Mouse (Mus musculus) lung, embryonic 16.5 days (tissue): Measurements from ENCODE around the gene Dusp13. TPM values are rescaled to one million over a fixed set of nuclear protein-coding genes. Genes with fewer than 3 reads are reported as not detected.

ENCODE experiments used
- ATAC-seq: fragments of 200-750 bp; cut with Nextera tagmentation; 2 replicates; pipeline ENCODE4 v1.8.0; 2017; ENCODE audit warnings: low read depth, mild to moderate bottlenecking, moderate library complexity
- H3K27ac ChIP-seq: fragments of 300-500 bp; sonication (generic); 2 replicates; pipeline ENCODE4 v1.5.1; 2014; ENCODE audit warnings: mild to moderate bottlenecking, control low read depth, low read length
- H3K27me3 ChIP-seq: fragments of 300-500 bp; sonication (generic); 2 replicates; pipeline ENCODE4 v1.6.1; 2014; ENCODE audit warnings: low read depth, low read length, mixed read lengths; ENCODE audit not compliant: control insufficient read depth, insufficient read depth
- H3K36me3 ChIP-seq: fragments of 300-500 bp; sonication (generic); 2 replicates; pipeline ENCODE4 v1.6.1; 2014; ENCODE audit warnings: low read length; ENCODE audit not compliant: control insufficient read depth, insufficient read depth
- H3K4me1 ChIP-seq: fragments of 300-500 bp; sonication (generic); replicated peaks from 2 replicates; pipeline ENCODE4 v1.6.1; 2014; ENCODE audit warnings: low read length, mixed read lengths; ENCODE audit not compliant: control insufficient read depth, insufficient read depth
- H3K4me2 ChIP-seq: fragments of 300-500 bp; sonication (generic); 2 replicates; pipeline ENCODE4 v1.6.1; 2014; ENCODE audit warnings: low read depth, low read length, control low read depth
- H3K4me3 ChIP-seq: fragments of 300-500 bp; sonication (generic); 2 replicates; pipeline ENCODE4 v1.5.1; 2014; ENCODE audit warnings: mild to moderate bottlenecking, low read length, control low read depth
- H3K9ac ChIP-seq: fragments of 300-500 bp; sonication (generic); 2 replicates; pipeline ENCODE4 v1.6.1; 2014; ENCODE audit warnings: low read length, control low read depth
- H3K9me3 ChIP-seq: fragments of 300-500 bp; sonication (generic); 2 replicates; pipeline ENCODE4 v1.6.1; 2016; ENCODE audit warnings: low read length; ENCODE audit not compliant: control insufficient read depth
- WGBS: fragments of 180-500 bp; shearing (Covaris S2); extraction: QIAGEN DNeasy Blood & Tissue Kit; methylation state at CpG from one replicate; pipeline ENCODE4 v1.1.7; 2014; 5-methylcytosine and 5-hydroxymethylcytosine counted together
- polyA plus RNA-seq: library from polyadenylated mRNA; unstranded; fragments of >200 nt; fragmentation: Nextera tagmentation; extraction: Ambion mirVana; gene quantifications from 2 replicates; pipeline ENCODE4 v1.2.1, GENCODE M21; 2015

Gene Dusp13
- polyA plus RNA-seq, 1 experiment from 2014 or later: 0.28 TPM

DNA sequence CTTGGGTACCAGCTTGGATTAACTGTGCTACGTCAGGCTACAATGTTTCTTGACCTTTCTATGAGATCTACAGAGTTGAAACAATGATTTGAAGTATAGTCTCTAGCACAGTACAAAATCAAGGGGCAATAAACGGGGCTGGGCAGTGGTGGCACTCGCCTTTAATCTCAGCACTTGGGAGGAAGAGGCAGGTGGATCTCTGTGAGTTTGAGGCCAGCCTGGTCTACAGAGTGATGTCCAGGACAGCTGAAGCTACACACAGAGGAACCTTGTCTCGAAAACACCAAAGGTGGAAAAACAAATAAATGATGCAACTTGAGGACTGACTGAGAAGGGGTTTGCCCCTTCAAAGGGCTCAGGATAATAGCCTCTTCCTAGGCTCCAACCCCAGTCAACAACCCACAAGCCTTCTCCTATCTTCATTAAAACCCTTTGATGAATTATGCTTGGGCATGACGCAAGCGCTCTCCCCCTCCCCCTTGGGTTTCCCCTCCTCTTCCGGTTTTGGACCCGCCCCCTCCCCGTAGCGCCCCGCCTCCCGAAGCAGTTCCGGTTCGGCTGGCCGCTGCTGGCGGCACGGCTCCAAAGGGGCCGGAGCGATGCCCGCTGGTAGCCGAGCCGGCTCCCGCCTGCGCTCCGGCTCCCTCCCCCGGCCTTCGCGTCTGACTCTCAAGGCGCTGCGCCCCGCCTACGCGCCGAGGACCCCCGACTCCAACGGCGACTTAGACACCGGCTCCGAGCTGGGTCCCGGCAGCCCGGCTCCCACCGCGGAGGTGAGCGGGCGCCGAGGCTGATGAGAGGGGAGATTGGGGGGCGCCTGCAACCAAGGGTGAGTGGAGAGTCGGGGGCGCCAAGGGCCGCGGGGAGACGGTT is 737 bp downstream of the Dusp13 start, which contains the start of gene Samd8:
Gene Samd8, plus strand, starts transcription at position 524 of the 873 bp plus-strand sequence.
- H3K36me3 ChIP-seq: no peaks in the 10 kb centered on the region
- no peaks in the 10 kb centered on the region for H3K9me3 ChIP-seq
- 7% methylated on average over 45 of the region's 52 CpGs for WGBS
- H3K27me3 ChIP-seq: no peaks in the 10 kb centered on the region
- peak within 1 kb of the TSS; percentile 70 for H3K4me2 ChIP-seq
- H3K4me3 ChIP-seq: peak within 1 kb of the TSS; percentile 89
- peak within 1 kb of the TSS; percentile 76 for H3K27ac ChIP-seq
- ATAC-seq: peak; percentile 89
- peaks cover 8% of the 10 kb centered on the region for H3K4me1 ChIP-seq
- H3K9ac ChIP-seq: peak within 1 kb of the TSS; percentile 89

DNA sequence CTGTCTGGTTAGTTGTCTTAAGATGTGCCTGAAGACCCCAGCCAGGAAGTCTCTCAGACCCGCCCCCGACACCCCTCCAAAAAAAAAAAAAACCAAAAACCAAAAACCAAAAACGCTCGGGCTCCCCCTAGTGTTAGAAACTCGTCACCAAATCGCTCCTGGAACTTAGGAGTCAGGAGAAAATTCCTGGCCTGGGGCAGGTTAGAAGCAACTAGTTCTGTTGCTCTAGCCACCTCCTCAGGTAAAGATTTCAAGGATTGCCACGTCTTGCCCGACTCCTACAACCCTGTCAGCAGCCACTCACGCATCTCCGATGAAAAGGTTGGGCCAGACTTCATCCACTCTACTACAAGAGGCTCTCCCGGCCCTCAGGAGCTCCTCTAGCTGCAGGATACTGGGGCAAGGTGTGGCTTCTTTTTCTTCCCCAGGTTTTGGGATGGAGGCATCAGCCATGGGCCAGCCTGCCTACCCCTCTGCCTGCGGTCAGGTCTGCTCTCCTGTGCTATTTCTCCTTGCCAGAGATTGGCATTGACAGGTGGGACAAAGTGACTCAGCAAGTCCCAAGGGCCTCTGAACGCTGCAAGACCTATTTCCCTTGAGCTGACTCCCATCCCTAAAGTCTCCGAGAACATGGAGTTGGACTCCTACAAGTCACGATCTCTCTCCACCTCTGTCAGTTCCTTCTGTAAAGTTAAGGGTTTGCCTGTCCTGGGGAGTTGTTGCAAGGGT is 2.7 kb downstream of the Dusp13 start:
- no peaks in the 10 kb centered on the region for H3K9me3 ChIP-seq
- H3K27me3 ChIP-seq: no peaks in the 10 kb centered on the region
- no peak overlapping the region for H3K4me2 ChIP-seq
- no peak overlapping the region for H3K4me3 ChIP-seq
- H3K9ac ChIP-seq: no peak overlapping the region
- 40% methylated on average over 15 of the region's 15 CpGs for WGBS
- peaks cover 8% of the 10 kb centered on the region for H3K4me1 ChIP-seq
- no peaks in the 10 kb centered on the region for H3K36me3 ChIP-seq
- H3K27ac ChIP-seq: no peak overlapping the region
- no peak for ATAC-seq

DNA sequence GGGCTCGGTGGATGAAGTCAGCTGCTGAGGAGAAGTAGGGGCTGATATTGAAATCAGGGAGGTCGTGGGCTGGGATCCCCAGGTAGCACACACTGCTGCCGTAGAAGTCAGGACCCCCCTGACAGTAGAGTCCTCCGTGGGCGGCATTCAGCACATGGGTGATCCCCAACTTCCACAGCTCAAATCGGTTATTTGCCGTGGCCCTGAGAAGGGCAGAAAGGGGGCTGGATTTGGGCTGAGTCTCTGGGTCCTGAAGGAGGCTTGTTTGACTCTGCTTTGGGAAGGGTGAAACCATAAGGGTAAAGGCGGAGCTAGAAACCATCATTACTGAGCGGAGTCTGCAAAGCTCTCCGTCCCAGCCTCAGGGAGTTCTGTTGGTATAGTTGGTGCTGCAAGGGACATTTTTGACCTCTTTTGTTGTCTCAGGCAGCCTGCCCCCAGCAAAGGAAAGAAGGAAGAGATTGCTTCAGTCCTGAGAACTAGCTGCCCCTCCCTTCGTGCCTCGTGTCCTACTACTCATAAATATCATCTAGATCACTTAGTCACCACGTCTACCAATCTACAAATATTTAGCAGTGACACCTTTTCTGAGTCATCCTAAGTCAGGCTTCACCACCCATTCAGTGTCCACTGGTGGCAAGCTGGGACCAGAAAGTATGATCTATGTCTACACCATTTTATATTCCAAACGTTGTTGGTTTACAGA is 3.4 kb downstream of the Dusp13 start:
- H3K9ac ChIP-seq: no peak overlapping the region
- ATAC-seq: no peak

GRCm38 (mm10) chr14:21746846-21747245 is 4.1 kb downstream of the Dusp13 start:
- no peak overlapping the region for H3K27ac ChIP-seq
- H3K36me3 ChIP-seq: no peaks in the 10 kb centered on the region
- no peaks in the 10 kb centered on the region for H3K27me3 ChIP-seq
- H3K4me3 ChIP-seq: no peak overlapping the region
- H3K9me3 ChIP-seq: no peaks in the 10 kb centered on the region
- WGBS: 38% methylated on average over 2 of the region's 2 CpGs
- no peak overlapping the region for H3K4me2 ChIP-seq
- H3K9ac ChIP-seq: no peak overlapping the region
- no peak for ATAC-seq
- peaks cover 7% of the 10 kb centered on the region for H3K4me1 ChIP-seq

More for the DNA sequence above, 3.4 kb downstream of the Dusp13 start:
- Histone ChIP-seq H3K27me3 (no peaks in the 10 kb centered on the region), H3K4me2 (no peak overlapping the region), H3K9me3 (no peaks in the 10 kb centered on the region), H3K4me3 (no peak overlapping the region), H3K36me3 (no peaks in the 10 kb centered on the region), H3K27ac (no peak overlapping the region), H3K4me1 (peaks cover 8% of the 10 kb centered on the region)
- 65% methylated on average over 14 of the region's 14 CpGs for WGBS

GRCm38 (mm10) chr14:21746251-21746650 is 4.7 kb downstream of the Dusp13 start:
- no peak overlapping the region for H3K27ac ChIP-seq
- H3K9me3 ChIP-seq: no peaks in the 10 kb centered on the region
- H3K4me1 ChIP-seq: peaks cover 3% of the 10 kb centered on the region; the same call in 1 of the 2 replicates
- no peak overlapping the region for H3K9ac ChIP-seq
- no peaks in the 10 kb centered on the region for H3K27me3 ChIP-seq
- no peak overlapping the region for H3K4me2 ChIP-seq
- H3K4me3 ChIP-seq: no peak overlapping the region
- ATAC-seq: no peak
- no peaks in the 10 kb centered on the region for H3K36me3 ChIP-seq
- 94% methylated on average over 8 of the region's 8 CpGs for WGBS

DNA sequence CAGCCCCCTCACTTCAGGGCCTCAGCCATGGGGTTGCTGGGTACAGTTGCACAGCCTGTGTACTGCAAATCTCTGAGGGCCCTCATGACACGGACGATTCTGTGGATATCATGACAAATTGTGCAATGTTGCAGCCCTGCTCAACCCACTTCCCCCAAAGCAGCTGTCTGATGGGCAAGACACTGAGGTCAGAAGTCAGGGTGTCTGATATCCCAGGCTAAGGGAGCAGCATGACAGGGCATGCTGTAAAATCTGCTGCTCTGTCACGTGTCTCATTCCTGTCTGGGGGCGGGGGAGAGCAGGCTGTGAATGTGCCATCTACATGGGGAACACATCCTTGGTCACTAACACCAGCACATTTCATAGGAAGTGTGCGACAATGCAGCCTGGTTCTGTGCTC is 5.8 kb downstream of the Dusp13 start:
- Histone ChIP-seq H3K27me3 (no peaks in the 10 kb centered on the region), H3K4me3 (no peak overlapping the region), H3K9ac (no peak overlapping the region), H3K27ac (no peak overlapping the region), H3K9me3 (no peaks in the 10 kb centered on the region), H3K36me3 (no peaks in the 10 kb centered on the region), H3K4me2 (no peak overlapping the region), H3K4me1 (0 out of 2 replicates have a peak, but pooled peaks cover 3% of the 10 kb centered on the region)
- no peak for ATAC-seq
- 70% methylated on average over 5 of the region's 5 CpGs for WGBS

DNA sequence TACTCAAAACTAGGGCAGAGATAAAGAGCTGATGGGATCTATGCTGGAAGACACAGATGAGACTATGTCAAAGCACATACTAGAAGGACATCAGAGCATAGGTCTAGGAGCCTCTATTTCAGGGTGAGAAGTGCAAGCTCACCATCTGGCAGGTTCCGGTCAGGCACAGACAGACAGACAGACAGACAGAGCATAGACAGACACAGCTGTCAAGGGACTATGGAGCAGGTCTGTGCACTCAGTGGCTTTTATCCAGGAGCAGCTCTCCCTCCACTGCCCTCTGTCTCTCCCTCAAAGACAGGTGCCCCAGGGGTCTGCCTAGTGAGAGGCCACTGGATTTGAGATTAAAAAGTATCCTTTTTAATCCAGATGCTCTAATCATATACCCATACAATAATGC is 6.8 kb downstream of the Dusp13 start:
- H3K27me3 ChIP-seq: no peaks in the 10 kb centered on the region
- no peak overlapping the region for H3K27ac ChIP-seq
- H3K4me1 ChIP-seq: no peaks in the 10 kb centered on the region
- no peaks in the 10 kb centered on the region for H3K9me3 ChIP-seq
- H3K4me3 ChIP-seq: no peak overlapping the region
- H3K4me2 ChIP-seq: no peak overlapping the region
- no peaks in the 10 kb centered on the region for H3K36me3 ChIP-seq
- no peak overlapping the region for H3K9ac ChIP-seq
- no peak for ATAC-seq
- WGBS: 78% methylated on average over 1 of the region's 1 CpGs

DNA sequence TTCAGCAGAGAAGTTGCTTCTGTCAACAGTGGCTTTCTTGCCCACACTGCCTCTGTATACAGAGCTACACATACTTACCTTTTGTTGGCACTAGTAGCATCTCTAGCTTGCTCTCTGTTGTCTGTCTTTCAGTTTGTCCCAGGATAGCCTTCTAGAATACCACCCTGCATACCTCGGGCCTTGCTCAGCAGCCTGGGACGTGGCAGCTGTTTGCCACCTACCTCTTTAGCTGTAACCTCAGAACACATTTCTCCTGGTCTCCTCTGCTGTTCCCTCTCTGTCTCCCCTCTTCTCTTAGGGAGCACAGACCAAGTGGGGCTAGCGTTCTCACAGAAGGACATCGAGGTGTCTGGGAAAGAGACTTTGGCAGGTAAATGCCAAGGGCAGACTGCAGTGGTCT is 8.5 kb downstream of the Dusp13 start:
- Histone ChIP-seq H3K27me3 (no peaks in the 10 kb centered on the region), H3K4me3 (no peak overlapping the region), H3K36me3 (no peaks in the 10 kb centered on the region), H3K4me1 (no peaks in the 10 kb centered on the region), H3K27ac (no peak overlapping the region), H3K9ac (no peak overlapping the region), H3K9me3 (no peaks in the 10 kb centered on the region), H3K4me2 (no peak overlapping the region)
- WGBS: 86% methylated on average over 4 of the region's 4 CpGs
- no peak for ATAC-seq

- H3K9me3 ChIP-seq: no peaks in the 10 kb centered on the region
- no peak overlapping the region for H3K4me2 ChIP-seq
- peak; percentile 78 for ATAC-seq
- no peaks in the 10 kb centered on the region for H3K4me1 ChIP-seq
- no peaks in the 10 kb centered on the region for H3K27me3 ChIP-seq
- peak overlapping the region; percentile 31; the same call in 1 of the 2 replicates for H3K9ac ChIP-seq
- H3K27ac ChIP-seq: no peak overlapping the region
- no peak overlapping the region for H3K4me3 ChIP-seq
- no peaks in the 10 kb centered on the region for H3K36me3 ChIP-seq
- 15% methylated on average over 4 of the region's 4 CpGs for WGBS
These were observed 9.2 kb downstream of the Dusp13 start for GRCm38 (mm10) chr14:21741786-21742185.
